Mouse (Mus musculus): ENCODE measurements around the gene Prm3. TPM values are rescaled to one million over a fixed set of nuclear protein-coding genes. Genes with fewer than 3 reads are reported as not detected.
A peak's percentile ranks its signal among the peaks of the same experiment; 100 is the strongest.

The Prm3 gene
- polyA plus RNA-seq, 1 experiment = not detected

- DNase-seq = no peak
- H3K27ac ChIP-seq (ENCODE audit: insufficient read depth, low read depth, low read length) = no peak overlapping the region
- peaks cover 4% of the 10 kb centered on the region for H3K4me1 ChIP-seq (ENCODE audit: control insufficient read depth, insufficient read depth, low read length)
- H3K36me3 ChIP-seq (ENCODE audit: control insufficient read depth, insufficient read depth, low read length) = no peaks in the 10 kb centered on the region
- H3K4me3 ChIP-seq (ENCODE audit: insufficient read depth, low read depth, low read length) = no peak overlapping the region; the same call in 1 of the 2 replicates
- H3K27me3 ChIP-seq (replicated peaks; ENCODE audit: control insufficient read depth, insufficient read depth, low read length) = no peaks in the 10 kb centered on the region
- TF ChIP-seq POLR2A (IDR thresholded peaks at IDR 0.05; ENCODE audit: low read depth, low read length) = no peak
- TF ChIP-seq CTCF (conservative IDR thresholded peaks at IDR 0.05; ENCODE audit: insufficient read depth, insufficient read length, low read depth, low read length) = no peak
- WGBS = 6% methylated on average over 12 of the region's 12 CpGs
Measured at GRCm38 (mm10) chr16:10834542-10834910, 43.8 kb upstream of the Prm3 start.

- H3K27ac ChIP-seq (ENCODE audit: insufficient read depth, low read depth, low read length) = no peak overlapping the region
- H3K36me3 ChIP-seq (ENCODE audit: control insufficient read depth, insufficient read depth, low read length) = no peaks in the 10 kb centered on the region
- no peak for TF ChIP-seq CTCF (conservative IDR thresholded peaks at IDR 0.05; ENCODE audit: insufficient read depth, insufficient read length, low read depth, low read length)
- no peak for TF ChIP-seq POLR2A (IDR thresholded peaks at IDR 0.05; ENCODE audit: low read depth, low read length)
- H3K4me1 ChIP-seq (ENCODE audit: control insufficient read depth, insufficient read depth, low read length) = no peaks in the 10 kb centered on the region
- DNase-seq = peak; percentile 71
- no peak overlapping the region for H3K4me3 ChIP-seq (ENCODE audit: insufficient read depth, low read depth, low read length)
- whole genome bisulfite sequencing = 48% methylated on average over 4 of the region's 4 CpGs
- H3K27me3 ChIP-seq (replicated peaks; ENCODE audit: control insufficient read depth, insufficient read depth, low read length) = no peaks in the 10 kb centered on the region
Measured at GRCm38 (mm10) chr16:10828461-10828805, 37.7 kb upstream of the Prm3 start.

- WGBS = 84% methylated on average over 7 of the region's 7 CpGs
- Histone ChIP-seq H3K36me3 (ENCODE audit: control insufficient read depth, insufficient read depth, low read length) (no peaks in the 10 kb centered on the region), H3K27ac (ENCODE audit: insufficient read depth, low read depth, low read length) (no peak overlapping the region), H3K27me3 (replicated peaks; ENCODE audit: control insufficient read depth, insufficient read depth, low read length) (no peaks in the 10 kb centered on the region), H3K4me1 (ENCODE audit: control insufficient read depth, insufficient read depth, low read length) (no peaks in the 10 kb centered on the region), H3K4me3 (ENCODE audit: insufficient read depth, low read depth, low read length) (no peak overlapping the region)
- DNase-seq = no peak
- no peak for TF ChIP-seq CTCF (conservative IDR thresholded peaks at IDR 0.05; ENCODE audit: insufficient read depth, insufficient read length, low read depth, low read length)
- no peak for TF ChIP-seq POLR2A (IDR thresholded peaks at IDR 0.05; ENCODE audit: low read depth, low read length)
Measured at GRCm38 (mm10) chr16:10827766-10828460, 37.2 kb upstream of the Prm3 start.

- DNase-seq = no peak
- Histone ChIP-seq H3K4me3 (ENCODE audit: insufficient read depth, low read depth, low read length) (no peak overlapping the region), H3K27me3 (replicated peaks; ENCODE audit: control insufficient read depth, insufficient read depth, low read length) (no peaks in the 10 kb centered on the region), H3K36me3 (ENCODE audit: control insufficient read depth, insufficient read depth, low read length) (no peaks in the 10 kb centered on the region), H3K4me1 (ENCODE audit: control insufficient read depth, insufficient read depth, low read length) (no peaks in the 10 kb centered on the region), H3K27ac (ENCODE audit: insufficient read depth, low read depth, low read length) (no peak overlapping the region)
- TF ChIP-seq POLR2A (IDR thresholded peaks at IDR 0.05; ENCODE audit: low read depth, low read length) = no peak
- TF ChIP-seq CTCF (conservative IDR thresholded peaks at IDR 0.05; ENCODE audit: insufficient read depth, insufficient read length, low read depth, low read length) = no peak
- WGBS = 95% methylated on average over 9 of the region's 9 CpGs
Measured at GRCm38 (mm10) chr16:10827269-10827668, 36.6 kb upstream of the Prm3 start.

GRCm38 (mm10) chr16:10825840-10826239, 35.1 kb upstream of the Prm3 start:
- Histone ChIP-seq H3K27me3 (replicated peaks; ENCODE audit: control insufficient read depth, insufficient read depth, low read length) (no peaks in the 10 kb centered on the region), H3K36me3 (ENCODE audit: control insufficient read depth, insufficient read depth, low read length) (no peaks in the 10 kb centered on the region), H3K4me1 (ENCODE audit: control insufficient read depth, insufficient read depth, low read length) (no peaks in the 10 kb centered on the region), H3K4me3 (ENCODE audit: insufficient read depth, low read depth, low read length) (no peak overlapping the region), H3K27ac (ENCODE audit: insufficient read depth, low read depth, low read length) (no peak overlapping the region)
- 71% methylated on average over 4 of the region's 4 CpGs for WGBS
- DNase-seq = no peak
- no peak for TF ChIP-seq POLR2A (IDR thresholded peaks at IDR 0.05; ENCODE audit: low read depth, low read length)
- TF ChIP-seq CTCF (conservative IDR thresholded peaks at IDR 0.05; ENCODE audit: insufficient read depth, insufficient read length, low read depth, low read length) = no peak

GRCm38 (mm10) chr16:10824536-10824935, 33.8 kb upstream of the Prm3 start:
- no peak overlapping the region for H3K4me3 ChIP-seq (ENCODE audit: insufficient read depth, low read depth, low read length)
- no peaks in the 10 kb centered on the region for H3K4me1 ChIP-seq (ENCODE audit: control insufficient read depth, insufficient read depth, low read length)
- WGBS = 100% methylated on average over 1 of the region's 1 CpGs
- no peak overlapping the region for H3K27ac ChIP-seq (ENCODE audit: insufficient read depth, low read depth, low read length)
- TF ChIP-seq POLR2A (IDR thresholded peaks at IDR 0.05; ENCODE audit: low read depth, low read length) (no peak), CTCF (conservative IDR thresholded peaks at IDR 0.05; ENCODE audit: insufficient read depth, insufficient read length, low read depth, low read length) (no peak)
- H3K27me3 ChIP-seq (replicated peaks; ENCODE audit: control insufficient read depth, insufficient read depth, low read length) = no peaks in the 10 kb centered on the region
- H3K36me3 ChIP-seq (ENCODE audit: control insufficient read depth, insufficient read depth, low read length) = no peaks in the 10 kb centered on the region
- no peak for DNase-seq

GRCm38 (mm10) chr16:10821387-10821786, 30.7 kb upstream of the Prm3 start:
- 72% methylated on average over 4 of the region's 4 CpGs for WGBS
- Histone ChIP-seq H3K36me3 (ENCODE audit: control insufficient read depth, insufficient read depth, low read length) (no peaks in the 10 kb centered on the region), H3K4me3 (ENCODE audit: insufficient read depth, low read depth, low read length) (no peak overlapping the region), H3K27me3 (replicated peaks; ENCODE audit: control insufficient read depth, insufficient read depth, low read length) (no peaks in the 10 kb centered on the region), H3K4me1 (ENCODE audit: control insufficient read depth, insufficient read depth, low read length) (no peaks in the 10 kb centered on the region), H3K27ac (ENCODE audit: insufficient read depth, low read depth, low read length) (no peak overlapping the region)
- TF ChIP-seq POLR2A (IDR thresholded peaks at IDR 0.05; ENCODE audit: low read depth, low read length) = no peak
- TF ChIP-seq CTCF (conservative IDR thresholded peaks at IDR 0.05; ENCODE audit: insufficient read depth, insufficient read length, low read depth, low read length) = no peak
- no peak for DNase-seq

All from kidney, adult 2 months (tissue).